Mouse (Mus musculus) leukemia stem cell, adult 10-12 weeks (primary cell): ENCODE results near the gene Ttc7. TPM values are rescaled to one million over a fixed set of nuclear protein-coding genes. Genes with fewer than 3 reads are reported as not detected.

Experiments used
- polyA plus RNA-seq: library from polyadenylated mRNA; stranded (reverse); fragments of >175 nt; gene quantifications from 2 replicates; pipeline ENCODE4 v1.2.3, GENCODE M21; 2012; ENCODE audit warnings: low replicate concordance

The Ttc7 gene
- polyA plus RNA-seq: 59.5 and 104 TPM in 2 replicates

DNA sequence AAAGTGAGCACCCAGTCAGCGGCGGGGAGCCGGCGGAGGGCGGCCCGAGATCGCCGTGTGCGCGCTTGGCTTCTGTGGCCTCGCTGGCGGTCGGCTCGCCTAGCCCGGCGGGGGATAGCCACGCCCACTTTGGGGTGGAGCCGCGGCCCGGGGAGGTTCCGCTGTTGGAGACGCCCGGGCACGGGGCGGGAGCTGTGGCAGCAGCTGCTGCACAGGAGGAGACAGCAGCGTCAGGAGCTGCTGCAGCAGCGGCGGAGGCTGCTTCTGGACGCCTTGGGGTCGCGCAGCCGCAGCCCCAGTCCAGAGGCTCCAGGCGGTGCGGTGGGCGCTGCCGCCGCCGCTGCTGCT, at the start of gene Ttc7:
Ttc7 (plus strand) TSS at position 181 of the 348 bp plus-strand sequence.

DNA sequence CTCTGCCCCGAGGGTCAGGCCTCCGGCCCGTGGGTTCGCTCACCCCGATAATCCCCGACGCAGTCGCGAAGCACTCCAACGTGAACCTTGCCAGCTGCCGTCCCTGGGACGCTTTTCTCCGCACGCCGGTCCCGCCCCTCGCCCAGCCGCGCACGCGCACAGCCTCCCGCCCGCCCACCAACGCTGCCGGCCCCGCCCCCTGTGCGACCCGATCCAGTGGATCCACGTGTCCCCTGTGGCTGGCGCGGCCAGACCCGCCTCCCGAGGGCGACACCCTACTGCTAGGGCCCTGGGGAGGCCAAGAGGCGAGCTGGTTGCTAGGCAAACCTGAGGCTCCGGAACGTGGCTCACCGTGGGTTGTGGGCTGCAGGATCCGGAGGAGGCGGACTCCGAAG, 16.9 kb upstream of the Ttc7 start, which contains the start of gene Mcfd2:
Mcfd2 (minus strand) TSS at position 144 of the 395 bp plus-strand sequence.

DNA sequence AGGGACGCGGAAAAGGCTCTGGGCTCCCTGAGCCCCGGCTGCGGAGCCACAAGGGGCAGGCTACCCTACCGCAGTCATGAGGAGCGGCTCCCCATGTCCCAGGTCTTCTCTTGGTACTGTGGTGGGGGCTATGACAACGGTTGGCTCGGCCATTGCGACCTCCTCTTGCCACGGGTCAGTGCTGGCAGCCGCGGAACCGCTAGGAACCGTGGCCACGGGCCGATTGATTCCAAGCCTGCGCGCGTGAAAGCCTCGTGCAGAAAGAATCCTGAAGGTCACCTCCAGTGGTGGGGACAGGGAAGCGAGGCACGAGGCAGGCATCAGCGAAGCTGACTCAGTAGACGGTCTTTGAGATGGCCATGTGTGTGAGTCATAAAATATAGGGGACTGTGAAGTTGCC, 144.8 kb downstream of the Ttc7 start, which contains the start of gene Stpg4:
Stpg4 (minus strand) TSS at position 231 of the 400 bp plus-strand sequence.

Other genes with a start within 250 kb of the Ttc7 start
- 8.2 and 9.2 TPM in 2 replicates for gene Socs5, start 175.2 kb upstream of the Ttc7 start, polyA plus RNA-seq
- gene Mcfd2, start 17.0 kb upstream of the Ttc7 start, polyA plus RNA-seq: 2.6 and 11.3 TPM in 2 replicates
- not detected in 2 replicates for gene Stpg4, start 144.9 kb downstream of the Ttc7 start, polyA plus RNA-seq
- 5.9 and 11.7 TPM in 2 replicates for gene Calm2, start 164.0 kb downstream of the Ttc7 start, polyA plus RNA-seq